Mouse (Mus musculus) frontal cortex, postnatal 14 days (tissue): ENCODE data around the gene Mctp1.

ENCODE experiments used
- DNase-seq, 2 experiments: peaks; one replicate each; pipeline ENCODE4 v3.0.0; 2022; ENCODE audit warnings: low spot score in 2 of 2

Gene Mctp1

DNA sequence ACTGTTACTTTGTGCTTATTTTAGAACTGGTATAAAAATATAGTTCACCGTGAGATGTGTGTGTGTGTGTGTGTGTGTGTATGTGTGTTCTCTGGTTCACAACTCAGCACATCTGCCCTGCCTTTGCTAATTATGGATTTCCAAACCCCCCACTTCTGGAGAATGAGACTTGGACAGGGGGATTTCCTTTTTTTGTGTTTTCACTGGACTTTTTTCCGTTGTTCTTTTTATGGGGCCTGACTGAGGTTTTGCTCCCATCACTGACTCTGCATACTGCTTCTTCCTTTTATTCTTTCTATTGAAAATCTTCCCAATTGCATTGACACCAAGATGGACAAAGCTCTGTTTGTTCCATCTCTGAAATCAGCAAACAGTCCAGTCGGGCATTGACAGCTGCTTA, 438.7 kb downstream of the Mctp1 start:
- DNase-seq, result no peak

DNA sequence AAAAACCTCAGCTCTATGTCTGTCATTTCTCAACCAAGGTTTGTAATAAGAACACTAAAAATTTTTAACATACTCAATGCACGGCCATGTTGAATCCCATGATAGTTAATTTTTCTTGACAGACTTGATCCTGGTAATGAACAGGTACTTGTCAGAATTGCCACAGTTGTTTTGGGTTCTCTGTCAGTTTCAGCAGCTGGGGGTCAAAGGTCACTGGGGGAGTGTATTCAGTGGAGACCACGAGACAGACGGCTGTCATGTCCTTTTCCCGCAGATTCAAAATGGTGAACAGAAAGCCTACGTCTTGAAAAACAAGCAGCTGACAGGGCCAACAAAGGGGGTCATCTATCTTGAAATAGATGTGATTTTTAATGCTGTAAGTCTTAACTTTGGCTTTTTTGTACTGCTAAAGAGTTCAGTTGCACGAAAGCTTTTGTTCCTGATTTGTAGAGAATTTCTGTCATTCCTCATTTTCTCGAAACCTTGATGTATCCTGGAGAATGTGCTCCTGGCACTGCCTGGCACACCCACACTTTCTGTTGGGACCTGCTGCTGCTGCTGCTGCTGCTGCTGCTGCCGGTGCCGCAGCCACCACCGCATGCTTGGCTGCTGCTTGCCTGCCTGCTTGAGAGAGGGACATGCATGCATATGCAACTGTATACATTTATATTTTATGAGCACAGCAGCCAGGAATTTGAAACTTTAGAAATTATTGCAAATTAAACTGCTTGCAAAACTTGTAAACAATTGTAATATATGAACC, 440.8 kb downstream of the Mctp1 start:
- no peak for DNase-seq

DNA sequence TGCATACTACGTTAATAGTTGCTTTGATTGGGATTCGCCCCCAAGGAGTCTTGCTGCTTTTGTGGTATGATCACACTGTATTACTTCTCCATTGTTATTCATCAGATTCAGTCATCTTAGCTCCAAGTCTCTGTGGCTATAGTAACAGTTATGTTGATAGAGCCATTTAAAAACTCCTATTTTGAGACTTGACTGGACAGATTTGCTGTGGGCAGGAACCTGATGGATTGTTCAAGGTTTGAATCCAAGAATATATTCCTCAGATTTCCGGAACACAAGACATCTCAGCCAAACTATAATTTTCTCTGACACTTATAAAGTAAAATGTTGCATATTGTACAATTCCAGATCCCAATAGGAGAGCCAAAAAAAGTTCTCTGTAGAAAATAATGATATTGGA, 443.4 kb downstream of the Mctp1 start:
- DNase-seq, result no peak

DNA sequence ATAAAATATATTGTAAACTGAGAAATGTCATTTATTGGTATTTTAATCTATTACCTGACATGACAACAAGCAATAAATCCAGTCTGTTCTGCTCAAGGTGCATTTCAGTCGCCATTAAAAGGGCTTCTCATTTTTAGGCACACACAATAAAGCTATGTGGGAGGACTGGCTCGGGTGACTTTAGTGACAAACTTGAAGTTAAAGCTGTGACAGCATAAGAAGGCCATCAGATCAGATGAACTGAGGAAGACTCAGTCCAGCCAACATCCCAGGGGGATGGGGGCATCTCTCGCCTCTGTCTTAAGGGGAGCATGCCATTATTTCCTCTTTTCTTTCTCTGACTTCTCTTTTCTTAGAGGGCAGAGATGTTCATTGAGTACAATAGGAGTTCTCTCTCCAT, 453.7 kb downstream of the Mctp1 start:
- no peak for DNase-seq

DNA sequence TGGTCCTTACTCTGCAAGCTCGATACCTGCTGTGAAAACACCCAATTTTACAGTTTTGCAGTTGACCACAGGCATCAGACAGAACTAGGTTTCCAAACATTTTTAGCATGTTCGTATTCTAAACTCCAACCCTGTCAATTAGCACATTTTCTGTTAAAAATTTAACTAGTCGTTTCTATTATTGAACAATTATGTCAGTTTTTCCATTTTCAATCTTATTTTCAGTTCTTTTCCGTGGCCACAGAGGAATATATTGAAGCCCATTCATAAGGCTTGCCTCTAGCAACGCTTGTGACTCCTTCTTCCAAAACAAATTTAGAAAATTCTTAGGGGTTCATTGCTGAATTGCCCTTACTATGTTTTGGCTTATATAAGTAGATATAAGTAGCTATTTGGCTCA, 456.4 kb downstream of the Mctp1 start:
- no peak for DNase-seq

DNA sequence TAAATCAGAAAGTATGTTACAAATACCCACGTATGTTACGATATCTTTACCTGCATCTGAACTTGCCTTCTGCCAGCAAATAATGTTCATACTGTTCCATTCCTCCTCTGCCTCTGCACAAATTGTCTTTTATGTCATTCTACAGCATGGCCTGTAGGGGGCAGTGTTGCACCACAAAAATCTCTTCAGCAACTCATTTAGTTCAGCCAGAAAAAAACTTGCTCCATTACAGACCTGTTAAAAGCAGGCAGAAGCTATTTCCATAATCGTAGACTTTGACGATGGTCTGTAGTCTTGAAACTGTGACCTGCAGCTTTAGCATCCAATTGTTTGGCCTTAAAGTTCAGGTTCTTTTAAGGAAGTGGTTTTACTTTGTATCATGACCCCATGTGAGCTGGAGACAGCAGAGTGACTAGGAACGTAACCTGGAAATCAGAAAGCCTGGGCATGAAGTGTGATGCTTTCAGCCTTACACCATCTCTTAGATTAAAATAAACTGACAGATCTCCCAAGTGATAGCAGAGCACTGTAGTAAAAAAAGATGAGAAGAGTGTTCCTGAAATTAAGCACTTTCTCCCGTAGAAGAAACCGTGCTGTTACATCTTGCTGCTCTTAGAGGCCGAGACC, 460.4 kb downstream of the Mctp1 start:
- DNase-seq, result peak in 1 of 2 experiments; percentile 63

DNA sequence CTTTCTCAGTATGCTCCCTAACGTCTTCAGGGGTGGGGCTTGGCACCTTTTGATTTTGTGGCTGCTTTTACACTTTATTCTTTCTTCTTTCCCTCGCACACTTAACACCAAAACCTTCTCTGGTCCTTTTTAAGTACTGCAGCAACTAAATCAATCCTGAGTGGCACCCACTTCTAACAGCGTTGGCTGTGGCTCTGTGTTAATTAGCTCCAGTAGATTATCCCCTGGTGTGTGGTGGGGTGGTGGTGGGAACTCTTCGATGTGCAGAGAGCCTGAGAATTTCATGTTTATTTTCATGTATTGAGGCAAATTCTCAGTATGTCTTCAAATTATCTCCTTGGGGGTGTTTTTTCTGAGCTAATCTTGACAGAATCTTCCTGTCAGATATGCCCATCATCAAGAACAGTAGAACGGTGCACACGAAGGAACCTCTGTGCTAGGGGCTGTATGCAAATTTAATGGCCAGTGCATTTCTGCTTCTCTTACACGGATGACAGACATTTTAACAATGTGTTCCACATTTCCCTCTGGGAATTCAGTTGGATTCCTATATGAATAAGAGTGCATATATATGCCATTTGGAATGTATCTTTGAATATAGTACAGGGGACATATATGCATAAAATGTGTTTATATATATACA, 466.2 kb downstream of the Mctp1 start:
- no peak for DNase-seq

DNA sequence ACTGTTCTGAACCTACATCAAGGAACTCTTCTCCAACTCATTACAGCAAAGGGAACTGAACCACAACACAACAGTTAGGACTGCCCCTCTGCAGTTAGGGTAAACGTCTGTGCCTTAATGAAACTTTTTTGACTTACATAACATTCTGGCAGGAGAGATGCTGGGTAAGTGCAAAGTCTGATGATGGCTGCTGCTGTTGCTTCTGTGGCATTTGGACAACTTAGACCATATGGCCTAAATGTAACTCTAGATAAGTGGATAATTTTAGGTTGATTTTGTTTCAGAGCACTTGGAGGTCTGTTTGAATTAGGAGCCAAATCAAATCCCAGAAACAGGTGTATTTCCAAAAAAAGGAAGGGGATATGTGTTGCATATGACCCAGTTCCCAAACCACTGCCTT, 470.0 kb downstream of the Mctp1 start:
- no peak for DNase-seq

DNA sequence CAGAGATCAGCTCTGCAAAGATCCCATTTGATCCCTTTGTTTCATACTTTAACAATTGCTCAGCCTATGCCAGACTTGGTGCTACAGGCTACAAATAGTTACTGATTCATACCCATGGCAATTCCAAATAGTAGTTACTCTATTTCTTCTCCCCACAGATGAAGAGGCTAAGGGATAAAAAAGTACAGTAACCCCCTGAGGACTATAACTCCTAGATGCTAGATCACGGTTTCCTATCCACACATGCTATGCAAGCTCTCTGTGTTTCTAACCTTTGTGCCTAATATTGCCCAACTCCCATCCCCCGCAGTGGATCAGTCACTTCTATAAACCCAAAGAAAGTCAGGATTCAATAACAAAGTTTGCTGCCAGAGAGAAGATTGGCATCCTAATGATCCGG, 470.7 kb downstream of the Mctp1 start:
- no peak for DNase-seq

DNA sequence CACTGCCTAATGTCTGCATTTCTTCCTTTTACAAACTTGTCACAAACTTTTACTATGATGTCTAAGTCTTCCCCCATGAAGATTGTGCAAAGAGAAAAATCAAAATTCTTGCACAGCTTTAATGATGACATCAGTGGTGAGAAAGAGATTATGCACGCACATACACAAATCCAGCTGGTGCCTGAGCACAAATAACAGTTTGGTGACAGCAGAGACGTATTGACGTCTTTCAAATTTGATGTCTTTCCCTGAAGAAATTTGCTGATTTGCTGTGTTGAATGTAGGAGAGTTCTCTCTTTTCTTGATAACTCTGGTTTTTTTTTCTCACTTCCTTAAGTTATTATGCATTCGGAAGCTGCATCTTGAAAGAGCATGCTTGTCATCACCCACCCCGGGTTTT, 472.7 kb downstream of the Mctp1 start:
- DNase-seq, result no peak

DNA sequence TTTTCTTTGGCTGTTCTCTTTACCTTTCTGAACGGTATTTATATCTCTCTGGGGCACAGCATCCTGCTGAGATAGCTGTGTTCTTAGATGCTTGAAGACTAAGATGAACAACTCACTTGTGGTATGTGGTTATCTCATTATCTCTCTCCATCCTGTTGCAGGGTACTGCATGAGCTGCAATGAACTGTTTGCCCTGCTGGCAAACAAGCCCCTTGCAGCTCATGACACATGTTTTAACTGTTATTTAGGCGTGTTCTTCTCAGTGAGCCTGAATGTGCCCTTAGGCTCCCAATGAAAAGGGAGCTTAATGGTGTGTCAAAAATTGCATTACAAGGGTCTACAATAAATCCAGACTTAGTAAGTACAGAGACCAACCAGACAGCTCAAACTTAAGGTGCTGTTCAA, 473.7 kb downstream of the Mctp1 start:
- DNase-seq, result no peak

DNA sequence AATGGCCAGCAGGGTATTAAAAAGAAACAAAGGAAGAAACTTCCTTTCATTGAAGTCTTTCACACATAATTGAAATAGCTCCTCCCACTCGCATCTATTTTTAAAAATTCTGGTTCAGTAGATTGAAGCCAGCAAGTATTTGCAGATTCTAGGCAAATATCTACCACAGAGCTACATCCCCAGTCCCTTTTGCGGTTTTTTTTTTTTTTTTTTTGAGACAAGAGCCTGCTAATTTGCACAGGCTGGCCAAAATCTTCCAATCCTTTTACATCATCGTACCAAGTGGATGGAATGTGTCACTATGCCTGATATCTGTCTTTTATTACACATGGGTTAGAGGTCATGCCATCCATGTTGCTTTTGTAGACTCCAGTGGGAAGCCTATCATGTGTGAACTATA, 486.0 kb downstream of the Mctp1 start:
- DNase-seq, result no peak

DNA sequence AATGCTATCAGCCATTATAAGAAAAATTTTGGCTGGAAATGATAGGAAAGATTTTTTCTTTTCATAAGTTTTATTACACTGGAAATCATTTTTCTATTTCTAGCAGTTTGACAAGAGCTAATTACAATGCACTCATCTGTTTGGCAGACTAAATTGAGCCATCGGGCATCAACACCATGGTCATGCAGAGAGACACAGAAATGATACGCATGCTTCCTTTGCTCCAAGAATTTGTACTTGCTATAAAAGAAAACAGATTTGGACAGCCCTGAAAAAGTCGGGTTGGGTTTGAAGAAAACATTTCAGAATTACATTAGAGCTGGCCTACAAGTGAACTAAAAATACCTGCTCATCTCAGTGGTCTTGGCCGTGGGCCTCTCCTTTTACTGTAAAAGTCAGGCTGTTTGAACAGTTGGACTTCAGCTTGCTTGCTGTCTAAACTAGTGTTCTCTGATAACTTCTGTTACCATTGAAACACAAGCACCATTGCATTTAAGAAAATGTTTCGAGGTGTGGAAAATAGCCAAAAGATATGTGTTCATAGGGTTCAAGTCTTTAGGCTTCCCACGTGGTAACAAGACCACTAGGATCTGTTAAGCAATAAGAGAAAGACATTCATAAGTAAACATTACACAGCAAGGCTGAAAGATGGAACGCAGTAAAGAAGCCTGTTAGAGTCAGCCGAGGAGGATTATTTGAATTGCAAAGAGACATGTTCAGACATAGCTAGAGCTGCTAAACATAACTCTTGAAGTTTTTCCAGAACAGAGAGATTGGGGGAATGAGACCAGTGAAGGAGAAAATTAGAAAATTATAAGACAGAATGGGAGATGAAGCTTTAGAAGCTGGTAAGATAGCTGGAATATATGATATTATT, 493.8 kb downstream of the Mctp1 start:
- DNase-seq, result peak in 1 of 2 experiments; percentile 14

DNA sequence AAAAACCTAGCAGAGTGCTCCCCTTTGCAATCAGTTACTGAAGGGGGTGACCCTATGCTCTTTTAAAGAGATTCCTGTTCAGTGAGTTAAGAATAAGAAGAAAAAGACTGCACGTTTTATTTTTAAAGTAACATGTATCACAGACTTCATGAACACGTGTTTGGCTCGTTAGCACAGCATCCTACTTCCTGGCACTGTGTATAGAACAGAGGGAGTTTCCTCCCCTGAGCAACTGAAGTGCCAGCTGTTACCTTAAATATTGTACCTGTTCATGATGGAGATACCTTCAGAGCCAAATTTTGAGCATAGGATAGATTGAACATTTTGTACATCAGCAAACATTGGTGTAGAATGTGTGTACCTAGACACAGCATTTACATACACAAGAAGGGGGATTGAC, 494.7 kb downstream of the Mctp1 start:
- DNase-seq, result no peak

DNA sequence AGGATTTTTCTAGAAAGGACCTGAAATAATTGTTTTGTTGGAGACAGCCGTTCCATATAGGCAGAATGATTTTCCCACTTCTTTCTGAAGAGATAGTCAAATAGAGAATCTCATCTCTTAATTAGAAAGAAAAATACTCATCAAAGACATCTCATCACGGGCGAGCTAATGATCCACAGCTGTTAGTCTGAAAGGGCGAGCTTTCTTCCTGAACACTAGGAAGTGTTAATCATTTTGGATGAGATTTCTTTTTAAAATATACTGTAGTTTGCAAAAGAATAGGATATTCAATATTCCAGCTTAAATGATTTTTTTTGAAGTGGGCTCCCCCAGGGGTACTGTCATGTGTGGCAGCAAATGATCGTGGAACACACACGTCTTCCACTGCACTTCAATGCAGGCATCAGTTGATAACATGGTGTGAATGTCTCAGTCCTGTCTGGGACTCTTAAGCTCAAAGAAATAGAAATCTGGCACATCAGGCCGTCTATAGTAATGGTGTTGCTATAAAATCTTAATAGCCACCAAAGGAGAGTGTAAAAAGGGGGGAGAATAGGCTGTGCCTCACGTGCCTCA, 500.3 kb downstream of the Mctp1 start:
- DNase-seq, result no peak

DNA sequence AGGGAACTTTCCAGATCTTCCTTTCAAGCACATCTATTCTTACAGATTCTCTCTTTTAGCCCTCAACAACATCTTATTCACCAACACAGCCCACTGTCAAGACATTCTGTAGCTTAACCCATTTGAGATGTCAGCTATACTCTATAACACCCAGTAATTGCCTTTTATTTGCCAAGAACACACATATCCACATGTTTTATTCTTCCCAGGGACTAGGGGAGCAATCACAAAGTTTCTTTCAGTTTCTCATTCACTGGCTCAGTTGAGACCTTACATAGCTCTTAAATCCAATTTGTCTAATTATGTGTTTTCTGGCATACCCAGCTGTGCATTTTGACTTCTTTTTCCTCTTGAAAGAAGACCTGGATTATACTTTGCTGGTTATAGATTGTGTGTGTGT, 508.7 kb downstream of the Mctp1 start:
- DNase-seq, result no peak

DNA sequence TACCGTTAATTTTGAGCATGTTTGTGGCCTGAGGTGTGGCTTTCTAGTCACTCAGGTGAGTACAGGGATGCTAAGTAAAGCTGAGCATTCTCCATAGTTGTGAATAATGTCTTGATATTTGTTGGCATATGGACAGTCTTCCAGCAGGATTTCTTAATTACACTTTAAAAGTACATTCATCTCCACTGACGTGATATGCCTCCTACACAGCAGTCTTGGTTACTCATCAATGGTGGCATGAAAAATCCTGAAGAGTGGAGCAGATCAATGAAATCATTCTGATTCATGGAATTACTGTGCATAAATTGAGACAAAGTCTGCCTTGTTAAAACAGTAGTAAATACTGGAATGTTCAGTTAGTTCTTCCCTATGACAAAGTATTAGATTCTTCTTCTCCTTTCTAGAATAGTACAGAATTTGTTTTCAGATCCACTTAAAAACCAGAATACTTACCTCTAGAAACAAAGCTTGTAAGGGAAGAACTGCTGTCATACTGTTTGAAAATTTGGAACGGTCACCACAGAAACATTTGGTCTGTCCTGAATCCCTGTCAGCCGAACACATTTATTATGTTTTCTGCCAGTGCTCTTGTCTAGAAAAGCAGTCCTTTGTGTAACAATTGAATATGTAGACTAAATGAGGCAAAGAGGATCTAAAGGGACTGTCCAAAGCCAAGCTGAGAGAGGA, 511.6 kb downstream of the Mctp1 start:
- DNase-seq, result no peak

DNA sequence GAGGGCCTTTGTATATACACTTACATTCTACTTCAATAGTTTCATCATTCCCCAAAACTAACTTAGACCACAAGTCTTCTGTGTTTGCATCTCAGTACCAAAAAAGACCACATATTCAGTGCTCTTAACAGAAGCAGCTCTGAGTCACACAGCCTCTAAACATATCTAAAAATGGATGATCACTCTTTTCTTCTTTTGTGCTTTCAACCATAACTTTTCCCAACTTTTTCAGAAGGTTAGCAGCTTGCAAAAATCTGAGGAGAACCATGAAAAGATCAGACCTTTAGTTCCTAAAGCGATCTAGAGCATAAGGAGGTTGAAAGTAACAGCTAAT, 512.1 kb downstream of the Mctp1 start:
- DNase-seq, result no peak

DNA sequence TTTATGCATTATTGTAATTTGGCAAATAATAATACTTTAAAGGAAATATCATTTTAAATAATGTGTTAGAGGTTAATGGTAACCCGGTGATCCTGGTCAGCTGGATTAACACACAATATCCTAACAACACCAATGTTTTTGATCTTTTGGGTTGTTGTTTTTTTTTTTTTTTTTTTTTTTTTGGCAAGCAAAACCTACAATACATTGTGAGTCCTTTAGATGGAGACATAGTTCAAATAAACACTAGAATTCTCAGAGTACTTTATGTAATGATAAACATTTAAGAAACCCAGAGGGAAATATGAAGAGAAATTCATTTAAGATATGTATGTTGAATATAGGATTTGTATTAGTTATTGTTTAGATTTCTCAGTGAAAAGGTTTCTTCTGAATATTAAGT, 534.0 kb downstream of the Mctp1 start:
- no peak for DNase-seq

DNA sequence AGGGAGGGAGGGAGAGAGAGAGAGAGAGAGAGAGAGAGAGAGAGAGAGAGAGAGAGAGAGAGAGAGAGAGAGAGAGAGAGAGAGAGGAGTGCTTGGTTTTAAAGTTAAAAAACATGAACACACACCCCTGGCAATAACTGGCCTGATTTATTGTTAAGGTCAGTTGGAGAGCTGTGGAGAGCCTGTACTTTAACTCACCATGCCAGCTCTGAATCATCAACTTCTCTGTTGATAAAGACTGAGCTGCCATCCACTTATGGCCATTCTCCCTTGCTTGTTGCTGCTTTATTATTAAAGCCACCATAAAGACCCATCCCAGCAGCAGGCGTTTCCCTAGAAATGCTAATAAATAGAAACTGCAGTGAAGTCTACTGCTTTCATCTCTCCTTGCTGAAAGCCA, 542.5 kb downstream of the Mctp1 start:
- no peak for DNase-seq

DNA sequence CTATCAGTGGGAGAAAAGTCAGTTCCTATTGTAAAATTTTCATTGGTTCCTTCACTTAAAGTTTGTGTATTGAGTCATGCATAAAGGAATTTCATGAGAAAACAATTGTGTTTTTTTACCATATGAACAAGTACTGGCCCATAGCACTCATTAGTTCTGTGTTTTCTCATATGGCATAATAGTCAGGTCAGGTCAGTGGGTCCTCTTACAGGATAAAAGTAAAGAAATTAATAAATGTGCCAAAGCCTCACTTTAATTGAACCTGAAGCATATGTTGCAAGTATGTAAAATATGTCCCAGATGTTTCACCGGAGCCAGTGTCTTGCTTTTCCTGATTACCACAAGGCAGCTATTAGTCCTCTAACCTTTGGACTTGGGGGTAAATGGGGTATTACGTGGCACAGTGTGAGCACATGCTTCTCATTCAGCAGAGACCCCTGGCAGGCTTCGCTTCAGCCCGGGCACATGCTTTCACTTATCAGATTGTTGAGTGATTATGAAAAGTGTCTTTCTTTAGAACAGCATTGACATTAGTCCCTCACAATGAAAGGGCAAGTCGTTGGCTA, 543.6 kb downstream of the Mctp1 start:
- DNase-seq, result no peak
